Mouse (Mus musculus): Measurements from ENCODE around the gene Dnajc16. TPM values are rescaled to one million over a fixed set of nuclear protein-coding genes. Genes with fewer than 3 reads are reported as not detected.

Gene Dnajc16
- total and polyA plus RNA-seq, 3 experiments, result 3.2 to 6.8 TPM; not detected in 1

DNA sequence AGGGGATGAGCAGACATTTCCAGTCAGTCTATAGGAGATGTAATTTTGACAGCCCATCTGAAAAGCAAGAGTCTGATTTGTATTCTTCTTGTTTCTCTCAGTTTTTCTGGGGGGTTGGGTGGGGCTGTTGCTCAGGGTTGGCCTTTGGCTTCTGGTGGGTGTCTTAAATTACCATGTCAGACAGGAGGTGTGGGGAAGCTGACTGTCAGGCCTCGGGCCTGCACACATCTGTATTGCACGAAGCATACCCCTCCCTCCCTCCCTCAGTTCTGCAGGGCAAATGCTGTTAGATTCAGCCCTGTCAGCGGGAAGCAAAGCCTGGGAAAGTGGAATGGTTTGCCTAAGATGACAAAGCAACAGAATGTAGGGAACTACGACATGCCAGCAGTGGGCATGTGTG, 6.2 kb upstream of the Dnajc16 start:
- Histone ChIP-seq H3K9me3 (replicated peaks; ENCODE audit: insufficient read depth, low read length) (no peaks in the 10 kb centered on the region), H3K27ac (ENCODE audit: control insufficient read depth, low read depth, low read length) (no peak overlapping the region), H3K79me2 (ENCODE audit: control insufficient read depth, insufficient read depth, low read length, poor library complexity) (no peaks in the 10 kb centered on the region; the same call in 1 of the 2 replicates), H3K9ac (ENCODE audit: control insufficient read depth, low read depth, low read length, poor library complexity, severe bottlenecking) (no peak overlapping the region), H3K4me3 (ENCODE audit: control insufficient read depth in 1 of 2, insufficient read depth in 1 of 2, low read depth in 2 of 2, low read length in 2 of 2) (no peak overlapping the region), H3K27me3 (ENCODE audit: control insufficient read depth in 1 of 2, insufficient read depth in 2 of 2, low read length in 2 of 2) (no peaks in the 10 kb centered on the region), H3K4me1 (ENCODE audit: control insufficient read depth in 1 of 2, insufficient read depth in 2 of 2, low read length in 2 of 2) (peaks cover 0 to 5% of the 10 kb centered on the region in 2 experiments; a peak in 2 of 4 replicates), H3K36me3 (ENCODE audit: control insufficient read depth in 1 of 2, insufficient read depth in 2 of 2, low read length in 2 of 2) (peaks cover 0 to 4% of the 10 kb centered on the region in 2 experiments; a peak in 1 of 4 replicates)
- TF ChIP-seq EP300 (IDR thresholded peaks at IDR 0.05; ENCODE audit: low read depth in 1 of 2, low read length in 2 of 2) (no peak), ELF1 (IDR thresholded peaks at IDR 0.05; ENCODE audit: low read depth, low read length) (no peak), GATA1 (IDR thresholded peaks at IDR 0.05; ENCODE audit: low read depth, low read length) (no peak), HCFC1 (IDR thresholded peaks at IDR 0.05; ENCODE audit: low read depth, low read length) (no peak)
- no peak for DNase-seq (ENCODE audit: low read depth, low spot score)

DNA sequence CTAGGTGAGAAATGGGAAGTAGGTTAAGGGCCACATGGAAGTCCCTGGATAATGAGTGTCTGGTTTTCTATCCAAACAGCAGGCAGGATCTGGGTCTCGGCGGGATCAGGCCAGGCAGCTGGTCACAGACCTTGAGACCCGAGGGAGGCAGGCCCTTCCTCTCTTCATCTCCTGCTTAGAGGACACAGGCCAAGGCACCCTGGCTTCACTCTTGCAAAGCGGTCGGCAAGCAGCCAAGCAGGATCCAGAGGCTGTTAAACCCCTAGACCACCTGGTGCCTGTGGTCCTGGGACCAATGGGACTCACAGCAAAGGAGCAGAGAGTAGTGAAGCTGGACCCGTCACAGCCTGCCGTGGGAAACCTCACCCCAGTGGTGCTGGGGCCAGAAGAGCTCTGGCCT, 5.6 kb upstream of the Dnajc16 start:
- DNase-seq (ENCODE audit: low read depth, low spot score), result no peak
- Histone ChIP-seq H3K4me1 (ENCODE audit: control insufficient read depth in 1 of 2, insufficient read depth in 2 of 2, low read length in 2 of 2) (peaks cover 0 to 8% of the 10 kb centered on the region in 2 experiments; a peak in 2 of 4 replicates), H3K9ac (ENCODE audit: control insufficient read depth, low read depth, low read length, poor library complexity, severe bottlenecking) (no peak overlapping the region), H3K27ac (ENCODE audit: control insufficient read depth, low read depth, low read length) (no peak overlapping the region), H3K27me3 (ENCODE audit: control insufficient read depth in 1 of 2, insufficient read depth in 2 of 2, low read length in 2 of 2) (no peaks in the 10 kb centered on the region), H3K9me3 (replicated peaks; ENCODE audit: insufficient read depth, low read length) (no peaks in the 10 kb centered on the region), H3K36me3 (ENCODE audit: control insufficient read depth in 1 of 2, insufficient read depth in 2 of 2, low read length in 2 of 2) (peaks cover 0 to 6% of the 10 kb centered on the region in 2 experiments; a peak in 1 of 4 replicates), H3K79me2 (ENCODE audit: control insufficient read depth, insufficient read depth, low read length, poor library complexity) (no peaks in the 10 kb centered on the region; the same call in 1 of the 2 replicates), H3K4me3 (ENCODE audit: control insufficient read depth in 1 of 2, insufficient read depth in 1 of 2, low read depth in 2 of 2, low read length in 2 of 2) (no peak overlapping the region)
- TF ChIP-seq RAD21 (IDR thresholded peaks at IDR 0.05; ENCODE audit: low read depth, low read length) (no peak), TCF12 (IDR thresholded peaks at IDR 0.05; ENCODE audit: low read depth, low read length) (no peak), ELF1 (IDR thresholded peaks at IDR 0.05; ENCODE audit: low read depth, low read length) (no peak), POLR2AphosphoS2 (IDR thresholded peaks at IDR 0.05; ENCODE audit: low read length) (no peak), GATA1 (IDR thresholded peaks at IDR 0.05; ENCODE audit: low read depth, low read length) (no peak), ETS1 (IDR thresholded peaks at IDR 0.05; ENCODE audit: low read depth, low read length) (no peak), HCFC1 (IDR thresholded peaks at IDR 0.05; ENCODE audit: low read depth, low read length) (no peak), ZNF384 (IDR thresholded peaks at IDR 0.05; ENCODE audit: low read depth, low read length) (no peak), GABPA (IDR thresholded peaks at IDR 0.05; ENCODE audit: low read depth, low read length) (no peak), USF2 (IDR thresholded peaks at IDR 0.05; ENCODE audit: borderline replicate concordance in 1 of 2, insufficient read depth in 1 of 2, low read depth in 1 of 2, low read length in 2 of 2) (no peak), ZMIZ1 (IDR thresholded peaks at IDR 0.05; ENCODE audit: low read depth, low read length) (no peak)

DNA sequence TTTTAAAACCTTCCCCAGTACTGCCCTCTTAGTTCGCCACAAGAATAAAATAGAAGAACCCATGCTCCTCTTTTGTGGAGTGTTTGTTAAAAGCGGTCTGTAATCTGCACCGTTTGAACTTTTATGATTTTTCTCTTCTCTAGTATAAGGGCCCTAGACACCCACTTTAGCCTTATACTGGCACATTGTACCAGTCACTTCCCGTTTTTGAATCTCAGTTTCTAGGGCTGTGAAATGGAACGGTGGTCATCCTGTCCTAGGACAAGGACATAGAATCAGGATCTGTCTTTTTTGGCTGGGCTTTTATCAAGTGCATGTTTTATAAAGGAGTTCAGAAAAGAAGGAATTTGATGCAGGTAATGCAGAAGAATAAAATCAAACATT, 3.4 kb upstream of the Dnajc16 start:
- Histone ChIP-seq H3K9ac (ENCODE audit: control insufficient read depth, low read depth, low read length, poor library complexity, severe bottlenecking) (peak overlapping the region; percentile 81), H3K27me3 (ENCODE audit: control insufficient read depth in 1 of 2, insufficient read depth in 2 of 2, low read length in 2 of 2) (no peaks in the 10 kb centered on the region), H3K36me3 (ENCODE audit: control insufficient read depth in 1 of 2, insufficient read depth in 2 of 2, low read length in 2 of 2) (peaks cover 0 to 6% of the 10 kb centered on the region in 2 experiments; a peak in 2 of 4 replicates), H3K4me3 (ENCODE audit: control insufficient read depth in 1 of 2, insufficient read depth in 1 of 2, low read depth in 2 of 2, low read length in 2 of 2) (peak overlapping the region; percentile 86), H3K79me2 (ENCODE audit: control insufficient read depth, insufficient read depth, low read length, poor library complexity) (peaks cover 2% of the 10 kb centered on the region; the same call in 1 of the 2 replicates), H3K4me1 (ENCODE audit: control insufficient read depth in 1 of 2, insufficient read depth in 2 of 2, low read length in 2 of 2) (peaks cover 6 to 8% of the 10 kb centered on the region in 2 experiments), H3K27ac (ENCODE audit: control insufficient read depth, low read depth, low read length) (peak overlapping the region; percentile 83), H3K9me3 (replicated peaks; ENCODE audit: insufficient read depth, low read length) (no peaks in the 10 kb centered on the region)
- DNase-seq (ENCODE audit: low read depth, low spot score), result no peak
- no peak for TF ChIP-seq MAX (IDR thresholded peaks at IDR 0.05; ENCODE audit: low read length)
- TF ChIP-seq ELF1 (IDR thresholded peaks at IDR 0.05; ENCODE audit: low read depth, low read length), result no peak
- TF ChIP-seq POLR2AphosphoS5 (IDR thresholded peaks at IDR 0.05; ENCODE audit: borderline replicate concordance, low read depth, low read length), result no peak
- 0 out of 2 replicates have a peak, but pooled peaks have one; percentile 32 for TF ChIP-seq MYC (IDR thresholded peaks at IDR 0.05; ENCODE audit: low read depth, low read length)
- 0 out of 2 replicates have a peak, but pooled peaks have one; percentile 51 for TF ChIP-seq CHD1 (IDR thresholded peaks at IDR 0.05; ENCODE audit: low read depth, low read length)

Measured in MEL (cell line).